Mouse (Mus musculus) right cerebral cortex, postnatal 4 days (tissue): ENCODE measurements at regions not wholly inside any gene's neighbourhood (a gene's known extent, or its start where the extent isn't known, plus 50 kb on each side); places are given as distances from the start of the nearest gene placed in this dataset.

Experiments
- DNase-seq: peaks from one replicate; pipeline ENCODE4 v3.0.0-alpha.2; 2022

- peak; percentile 22 for DNase-seq
Measured at GRCm38 (mm10) chr2:57613243-57613642, 375.8 kb downstream of the Gpd2 start.

- DNase-seq = no peak
Measured at GRCm38 (mm10) chr2:57614587-57614991, 377.2 kb downstream of the Gpd2 start.

- no peak for DNase-seq
Measured at GRCm38 (mm10) chr2:57616525-57617225, 379.2 kb downstream of the Gpd2 start.

GRCm38 (mm10) chr2:57617258-57617657, 379.8 kb downstream of the Gpd2 start:
- no peak for DNase-seq

GRCm38 (mm10) chr2:57644117-57644516, 353.6 kb upstream of the Galnt5 start:
- DNase-seq = no peak

GRCm38 (mm10) chr2:57644541-57644940, 353.1 kb upstream of the Galnt5 start:
- DNase-seq = no peak

GRCm38 (mm10) chr2:57649002-57649401, 348.7 kb upstream of the Galnt5 start:
- no peak for DNase-seq

GRCm38 (mm10) chr2:57657409-57657808, 340.3 kb upstream of the Galnt5 start:
- DNase-seq = peak; percentile 4

GRCm38 (mm10) chr2:57661838-57662237, 335.8 kb upstream of the Galnt5 start:
- DNase-seq = no peak

- DNase-seq = no peak
Measured at GRCm38 (mm10) chr2:57672007-57672643, 325.6 kb upstream of the Galnt5 start.

GRCm38 (mm10) chr2:57689877-57690276, 307.8 kb upstream of the Galnt5 start:
- no peak for DNase-seq

- DNase-seq = no peak
Measured at GRCm38 (mm10) chr2:57696992-57697772, 300.5 kb upstream of the Galnt5 start.

- DNase-seq = peak; percentile 51
Measured at GRCm38 (mm10) chr2:57698659-57699061, 299.0 kb upstream of the Galnt5 start.

GRCm38 (mm10) chr2:57699226-57699625, 298.5 kb upstream of the Galnt5 start:
- no peak for DNase-seq

GRCm38 (mm10) chr2:57716754-57717510, 280.8 kb upstream of the Galnt5 start:
- DNase-seq = no peak
